Mouse (Mus musculus) ES-E14 (cell line): Measurements from ENCODE around the gene Mgll. TPM values are rescaled to one million over a fixed set of nuclear protein-coding genes. Genes with fewer than 3 reads are reported as not detected.

ENCODE experiments used
- DNase-seq: peaks from one replicate; pipeline ENCODE4 v3.0.0-alpha.2; 2013; ENCODE audit warnings: low read depth, low spot score
- H3K27ac ChIP-seq: 2 replicates; pipeline ENCODE4 v1.5.1; 2012; ENCODE audit warnings: low read depth, mild to moderate bottlenecking, low read length, moderate library complexity, mixed read lengths; ENCODE audit not compliant: poor library complexity, insufficient read depth, severe bottlenecking
- H3K36me3 ChIP-seq: 2 replicates; pipeline ENCODE4 v1.6.1; 2012; ENCODE audit warnings: mild to moderate bottlenecking, low read length, moderate library complexity, mixed read lengths; ENCODE audit not compliant: control insufficient read depth, poor library complexity, insufficient read depth, severe bottlenecking
- H3K4me1 ChIP-seq, 2 experiments: fragments of 150-350 bp in 1 of 2; sonication (generic) in 1 of 2; 2 replicates each; pipeline ENCODE4 v1.6.1; 2012; ENCODE audit warnings: low read length in 2 of 2, mild to moderate bottlenecking in 1 of 2, mixed read lengths in 1 of 2; ENCODE audit not compliant: control insufficient read depth in 2 of 2, insufficient read depth in 2 of 2, poor library complexity in 1 of 2
- H3K4me3 ChIP-seq, 2 experiments: fragments of 150-350 bp in 1 of 2; sonication (generic) in 1 of 2; 2 replicates each; pipeline ENCODE4 v1.5.1; 2012; ENCODE audit warnings: low read length in 2 of 2, low read depth in 1 of 2, mild to moderate bottlenecking in 1 of 2, mixed read lengths in 1 of 2; ENCODE audit not compliant: insufficient read depth in 1 of 2, poor library complexity in 1 of 2, severe bottlenecking in 1 of 2
- H3K9ac ChIP-seq: 2 replicates; pipeline ENCODE4 v1.6.1; 2012; ENCODE audit warnings: low read depth, mild to moderate bottlenecking, low read length, mixed read lengths; ENCODE audit not compliant: poor library complexity, insufficient read depth, severe bottlenecking
- H3K9me3 ChIP-seq: fragments of 150-350 bp; sonication (generic); 2 replicates; pipeline ENCODE4 v1.6.1; 2012; ENCODE audit warnings: low read depth, mild to moderate bottlenecking, low read length; ENCODE audit not compliant: control insufficient read depth, insufficient read depth
- CHD2 ChIP-seq: IDR thresholded peaks from 2 replicates; pipeline ENCODE4 v1.6.1; 2014; ENCODE audit warnings: mild to moderate bottlenecking, low read depth, low read length, inconsistent platforms
- HCFC1 ChIP-seq: IDR thresholded peaks from 2 replicates; pipeline ENCODE4 v1.6.1; 2012; ENCODE audit warnings: low read length, inconsistent platforms, borderline replicate concordance; ENCODE audit not compliant: insufficient read depth
- MAFK ChIP-seq: IDR thresholded peaks from 2 replicates; pipeline ENCODE4 v1.6.1; 2014; ENCODE audit warnings: mild to moderate bottlenecking, low read depth, low read length, inconsistent platforms; ENCODE audit not compliant: insufficient read depth
- ZC3H11A ChIP-seq: IDR thresholded peaks from 2 replicates; pipeline ENCODE4 v1.6.1; 2012; ENCODE audit warnings: low read depth, mild to moderate bottlenecking, inconsistent platforms, low read length, borderline replicate concordance
- ZNF384 ChIP-seq: IDR thresholded peaks from 2 replicates; pipeline ENCODE4 v1.6.1; 2012; ENCODE audit warnings: low read depth, low read length, inconsistent platforms
- in situ Hi-C, 2 experiments: fragments of 600-800 bp; cut with MboI; formaldehyde crosslinking; loops; one replicate each; pipeline ENCODE4 v1.15.1; 2025; ENCODE audit warnings: low sequenced_read_pairs in 2 of 2, inconsistent platforms in 1 of 2; ENCODE audit not compliant: unreplicated experiment in 2 of 2
- total RNA-seq: library from RNA; depleted of rRNA; stranded (reverse); fragments of 300-350 nt; gene quantifications from 2 replicates; pipeline ENCODE4 v1.2.3, GENCODE M21; 2012

The Mgll gene
- total RNA-seq, 1 experiment = 8.4 TPM

GRCm38 (mm10) chr6:88791299-88791698 lies 67.1 kb downstream of the Mgll start:
- Histone ChIP-seq H3K9me3 (no peaks in the 10 kb centered on the region), H3K27ac (no peak overlapping the region), H3K36me3 (no peaks in the 10 kb centered on the region), H3K4me1 (0 out of 4 replicates have a peak, but pooled peaks cover 0 to 2% of the 10 kb centered on the region in 2 experiments), H3K9ac (no peak overlapping the region), H3K4me3 (no peak overlapping the region)
- TF ChIP-seq ZNF384 = no peak
- no peak for TF ChIP-seq HCFC1
- TF ChIP-seq MAFK = no peak
- no peak for TF ChIP-seq ZC3H11A
- TF ChIP-seq CHD2 = no peak
- in situ Hi-C loops = no loop called here
- no peak for DNase-seq

GRCm38 (mm10) chr6:88792147-88792691 lies 68.0 kb downstream of the Mgll start:
- no peaks in the 10 kb centered on the region for H3K9me3 ChIP-seq
- in situ Hi-C loops = no loop called here
- no peak overlapping the region for H3K4me3 ChIP-seq
- H3K27ac ChIP-seq = no peak overlapping the region
- 0 out of 4 replicates have a peak, but pooled peaks cover 0 to 2% of the 10 kb centered on the region in 2 experiments for H3K4me1 ChIP-seq
- TF ChIP-seq ZC3H11A (no peak), HCFC1 (no peak), CHD2 (no peak), MAFK (no peak), ZNF384 (no peak)
- no peak overlapping the region for H3K9ac ChIP-seq
- DNase-seq = no peak
- H3K36me3 ChIP-seq = no peaks in the 10 kb centered on the region

- Histone ChIP-seq H3K27ac (no peak overlapping the region), H3K36me3 (no peaks in the 10 kb centered on the region), H3K9me3 (no peaks in the 10 kb centered on the region), H3K9ac (no peak overlapping the region), H3K4me3 (no peak overlapping the region), H3K4me1 (0 out of 4 replicates have a peak, but pooled peaks cover 0 to 2% of the 10 kb centered on the region in 2 experiments)
- no peak for DNase-seq
- in situ Hi-C loops = no loop called here
- TF ChIP-seq ZNF384 = no peak
- no peak for TF ChIP-seq CHD2
Measured at GRCm38 (mm10) chr6:88793243-88793642, 69.0 kb downstream of the Mgll start.

- Histone ChIP-seq H3K4me1 (0 out of 4 replicates have a peak, but pooled peaks cover 0 to 2% of the 10 kb centered on the region in 2 experiments), H3K9me3 (no peaks in the 10 kb centered on the region), H3K27ac (no peak overlapping the region), H3K9ac (no peak overlapping the region), H3K4me3 (no peak overlapping the region), H3K36me3 (no peaks in the 10 kb centered on the region)
- in situ Hi-C loops = no loop called here
- TF ChIP-seq ZNF384 = no peak
- no peak for TF ChIP-seq ZC3H11A
- TF ChIP-seq CHD2 = no peak
- TF ChIP-seq MAFK = no peak
- no peak for DNase-seq
Measured at GRCm38 (mm10) chr6:88793872-88794271, 69.7 kb downstream of the Mgll start.

GRCm38 (mm10) chr6:88794561-88794971 lies 70.4 kb downstream of the Mgll start:
- DNase-seq = no peak
- no peak overlapping the region for H3K4me3 ChIP-seq
- no peak overlapping the region for H3K9ac ChIP-seq
- TF ChIP-seq HCFC1 (no peak), CHD2 (no peak), ZC3H11A (no peak), ZNF384 (no peak), MAFK (no peak)
- in situ Hi-C loops = no loop called here
- 0 out of 4 replicates have a peak, but pooled peaks cover 0 to 2% of the 10 kb centered on the region in 2 experiments for H3K4me1 ChIP-seq
- H3K9me3 ChIP-seq = no peaks in the 10 kb centered on the region
- H3K27ac ChIP-seq = no peak overlapping the region
- H3K36me3 ChIP-seq = no peaks in the 10 kb centered on the region
